Mouse (Mus musculus): ENCODE results near the gene Cables2. TPM values are rescaled to one million over a fixed set of nuclear protein-coding genes. Genes with fewer than 3 reads are reported as not detected.

The Cables2 gene
- 17.8 and 18.4 TPM in 2 replicates for total RNA-seq (2021)
- long read RNA-seq, experiment 1, transcript Cables2-201 (10 exons, 2,975 nt) = major isoform, 18 of 29 reads
- long read RNA-seq, experiment 1, partial matches to known transcripts = 1 of 29 reads
- long read RNA-seq, experiment 1, other reads (novel, unspliced or antisense) = 10 of 29 reads
- long read RNA-seq, experiment 2, full-length matches to known transcripts = 21 of 31 reads
- long read RNA-seq, experiment 2, partial matches to known transcripts = 1 of 31 reads
- long read RNA-seq, experiment 2, other reads (novel, unspliced or antisense) = 9 of 31 reads

- peak; percentile 96 for DNase-seq
Observed at GRCm38 (mm10) chr2:180273394-180274244, at the start of gene Cables2. Gene Cables2, minus strand, starts transcription at chr2:180273496.

- no peak for DNase-seq
Observed at GRCm38 (mm10) chr2:180322674-180323355, 49.5 kb upstream of the Cables2 start.

DNA sequence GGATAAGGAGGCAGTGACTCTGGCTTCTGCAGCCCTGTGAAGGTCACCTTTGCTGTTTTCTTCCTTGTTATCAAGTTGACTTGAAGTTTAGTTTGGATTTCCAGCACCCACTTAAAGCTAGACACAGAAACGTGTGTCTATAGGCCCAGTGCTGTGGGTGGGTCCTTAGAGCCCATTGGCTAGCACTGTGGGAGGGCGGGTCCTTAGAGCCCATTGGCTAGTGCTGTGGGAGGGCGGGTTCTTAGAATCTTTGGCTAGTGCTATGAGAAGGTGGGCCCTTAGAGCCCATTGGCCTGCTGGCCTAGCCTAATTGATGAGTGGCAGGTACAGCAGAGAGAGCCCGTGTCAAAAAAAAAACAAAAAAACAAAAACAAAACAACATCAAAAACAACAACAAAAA, 46.9 kb upstream of the Cables2 start:
- DNase-seq = no peak

DNA sequence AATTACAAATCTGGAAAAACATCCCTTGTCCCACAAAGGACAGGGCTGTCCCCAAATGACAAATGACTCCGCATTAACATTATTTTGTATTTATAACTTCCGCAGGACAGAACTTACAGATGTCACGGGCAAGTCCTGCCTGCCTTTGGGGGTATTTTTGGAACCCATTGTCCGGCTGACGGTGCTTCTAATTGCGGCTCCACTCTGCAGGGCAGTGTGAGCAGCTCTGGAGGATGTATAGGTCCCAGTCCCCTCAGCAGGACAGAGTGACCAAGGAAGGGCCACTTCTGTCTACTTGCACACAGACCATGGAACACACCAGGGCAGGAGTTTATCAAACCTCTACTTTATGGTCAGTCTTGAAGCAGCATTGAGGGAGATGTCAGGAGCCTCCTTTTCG, 44.3 kb upstream of the Cables2 start:
- DNase-seq = no peak

GRCm38 (mm10) chr2:180314292-180314691, 41.0 kb upstream of the Cables2 start:
- DNase-seq = no peak

DNA sequence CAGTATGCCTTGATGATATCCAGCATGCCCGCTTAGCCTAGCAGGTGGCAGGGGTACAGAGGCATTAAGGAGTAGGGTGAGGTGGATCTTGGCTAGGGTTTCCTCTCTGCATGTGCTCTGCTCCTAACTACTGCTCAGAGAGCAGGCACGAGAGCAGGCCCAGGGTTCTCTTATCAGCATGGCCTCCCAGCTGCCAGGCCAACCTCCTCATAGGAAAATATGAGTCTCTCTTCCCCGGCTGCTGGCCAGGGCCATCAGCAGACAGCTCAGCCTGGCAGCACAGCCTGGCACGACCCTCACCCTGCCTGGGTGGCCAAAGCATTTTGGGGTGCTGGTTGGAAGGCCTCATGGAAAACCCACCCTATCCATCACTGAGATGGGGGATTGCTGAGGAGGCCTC, 37.9 kb upstream of the Cables2 start:
- DNase-seq = no peak

GRCm38 (mm10) chr2:180307680-180308079, 34.4 kb upstream of the Cables2 start:
- no peak for DNase-seq

DNA sequence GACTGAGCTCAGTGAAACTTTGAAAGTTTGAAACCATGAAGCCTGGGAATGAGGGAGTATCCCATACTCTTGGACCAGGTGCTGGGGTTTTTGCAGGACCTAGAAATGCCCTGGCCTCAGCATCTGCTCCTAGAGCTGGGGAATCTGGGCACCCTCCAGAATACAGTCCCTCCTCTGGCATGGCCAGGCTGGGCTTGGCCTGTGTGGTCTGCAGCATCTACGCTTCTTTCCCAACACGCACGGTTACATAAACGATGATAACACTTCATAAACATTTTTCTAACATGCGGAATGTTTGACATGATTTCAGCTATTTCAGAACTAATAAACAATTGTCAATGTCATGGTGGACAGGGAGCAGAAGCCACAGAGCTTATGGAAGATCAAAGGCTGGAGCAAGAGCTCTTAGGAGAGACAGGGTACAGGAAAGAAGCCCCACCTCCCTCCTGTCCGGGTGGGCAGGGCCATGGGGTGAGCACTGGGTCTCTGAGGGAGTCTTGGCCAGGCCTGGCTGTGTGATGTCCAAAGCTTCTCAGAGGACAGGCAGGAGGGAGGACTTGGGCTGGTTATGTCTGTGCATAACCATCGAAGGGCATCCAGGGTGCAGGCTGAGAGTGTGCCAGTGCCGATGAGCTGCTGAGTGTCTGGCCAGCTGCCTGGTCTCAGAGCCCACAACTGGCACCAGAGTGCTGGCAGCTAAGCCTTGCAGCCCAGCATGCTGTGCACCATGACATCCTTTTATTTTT, 33.3 kb upstream of the Cables2 start:
- peak; percentile 23 for DNase-seq

DNA sequence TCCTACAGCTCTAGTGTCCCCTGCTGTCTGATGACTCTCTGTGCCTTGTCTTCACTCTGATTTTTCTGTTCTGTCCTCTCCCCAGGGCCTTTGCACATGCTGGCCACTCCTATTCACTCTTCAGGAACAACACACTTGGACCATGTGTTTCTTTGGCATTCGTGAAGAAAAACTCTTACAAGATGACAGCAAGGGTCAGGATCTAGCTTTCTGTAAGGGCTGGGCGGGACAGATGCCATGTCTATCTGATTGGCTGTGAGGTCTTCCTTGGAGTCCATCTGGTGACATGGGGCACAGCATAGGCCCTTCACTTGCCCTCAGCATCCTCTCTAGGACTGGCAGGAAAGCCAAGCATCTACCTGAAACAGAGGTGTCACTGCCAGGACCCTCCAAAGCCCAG, 32.7 kb upstream of the Cables2 start:
- DNase-seq = no peak

- no peak for DNase-seq
Observed at GRCm38 (mm10) chr2:180305490-180305889, 32.2 kb upstream of the Cables2 start.

DNA sequence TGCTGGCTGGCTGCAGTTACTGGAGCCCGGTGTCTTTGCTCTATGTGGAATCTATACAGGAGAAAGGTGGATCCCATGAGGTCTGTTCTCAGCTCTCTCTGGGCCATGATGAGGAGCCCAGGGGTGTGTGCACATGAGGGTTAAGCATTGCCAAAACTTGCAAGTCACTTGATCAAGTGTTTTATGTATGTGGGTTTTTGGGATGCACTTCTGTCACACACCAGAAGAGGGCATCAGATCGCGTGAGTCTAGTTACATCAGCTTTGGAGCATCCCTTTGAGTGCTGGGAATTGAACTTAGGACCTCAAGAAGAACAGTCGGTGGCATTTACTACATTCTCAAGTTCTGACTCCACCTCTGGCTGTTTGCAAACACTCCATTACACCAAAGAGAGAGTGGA, 31.3 kb upstream of the Cables2 start:
- no peak for DNase-seq

- DNase-seq = no peak
Observed at GRCm38 (mm10) chr2:180303468-180303867, 30.2 kb upstream of the Cables2 start.

GRCm38 (mm10) chr2:180302201-180302600, 28.9 kb upstream of the Cables2 start:
- DNase-seq = no peak

DNA sequence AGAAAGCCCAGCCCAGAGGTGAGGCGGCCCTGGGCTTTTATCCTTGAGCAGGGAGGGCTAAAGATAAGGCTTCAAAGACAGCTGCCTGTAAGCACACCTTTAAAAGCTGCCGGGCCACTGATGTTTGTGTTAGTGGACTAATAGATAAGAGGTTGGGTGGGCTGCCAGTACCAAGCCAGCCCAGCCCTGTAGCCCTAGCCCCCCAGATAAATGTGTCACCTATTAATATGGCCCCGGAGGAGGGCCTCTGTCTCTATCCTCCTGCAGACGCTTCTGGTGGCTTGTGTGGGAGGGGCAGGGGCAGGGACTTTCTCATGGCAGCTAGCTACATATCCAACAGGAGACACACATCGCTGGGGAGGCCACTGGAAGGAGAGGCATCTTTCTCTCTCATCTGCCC, 27.5 kb upstream of the Cables2 start:
- no peak for DNase-seq

- DNase-seq = no peak
Observed at GRCm38 (mm10) chr2:180300252-180300651, 27.0 kb upstream of the Cables2 start.

- DNase-seq = no peak
Observed at GRCm38 (mm10) chr2:180292906-180293305, 19.6 kb upstream of the Cables2 start.

- no peak for DNase-seq
Observed at GRCm38 (mm10) chr2:180292026-180292425, 18.7 kb upstream of the Cables2 start.

DNA sequence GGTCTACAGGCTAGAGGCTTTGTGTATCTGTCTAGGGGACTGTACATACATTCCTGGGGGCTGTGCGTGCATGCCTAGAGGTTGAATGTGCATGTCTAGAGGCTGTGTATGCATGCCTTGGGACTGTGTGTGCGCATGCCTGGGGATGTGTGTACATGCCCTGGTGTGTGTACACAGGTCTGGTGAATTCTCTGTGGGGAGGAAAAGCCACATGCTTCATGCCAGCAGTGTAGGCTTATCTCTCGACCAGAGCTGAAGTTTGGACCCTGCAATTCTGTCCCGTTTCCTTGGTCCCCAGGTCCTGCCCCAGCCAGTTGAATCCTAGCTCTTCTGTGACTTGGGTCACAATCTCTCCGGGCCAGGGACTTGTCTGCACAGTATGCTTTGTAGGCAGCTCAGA, 18.3 kb upstream of the Cables2 start:
- no peak for DNase-seq

DNA sequence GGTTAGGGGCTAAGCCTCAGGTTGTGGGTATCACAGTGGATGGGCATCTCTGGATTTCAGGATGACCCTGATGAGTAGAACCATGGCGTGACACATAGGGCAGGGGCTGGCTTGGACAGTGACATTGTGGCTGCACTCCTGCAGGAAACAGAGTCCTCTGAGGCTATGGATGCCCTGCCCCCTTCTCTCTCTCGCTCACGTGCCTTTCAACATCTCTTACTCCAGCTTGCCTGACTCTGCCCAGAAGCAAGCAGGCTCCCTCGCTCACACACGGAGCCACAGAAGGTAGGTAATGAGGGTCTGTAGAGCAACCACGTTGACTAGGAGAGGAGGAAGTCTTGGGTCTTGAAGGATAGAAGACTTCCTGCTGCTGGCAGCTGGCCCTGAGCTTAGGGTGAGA, 17.2 kb upstream of the Cables2 start:
- no peak for DNase-seq

GRCm38 (mm10) chr2:180289440-180290108, 16.3 kb upstream of the Cables2 start, which contains the start of gene Rbbp8nl:
Gene Rbbp8nl, minus strand, starts transcription at chr2:180289879.
- DNase-seq = no peak

GRCm38 (mm10) chr2:180288966-180289365, 15.7 kb upstream of the Cables2 start:
- DNase-seq = no peak

DNA sequence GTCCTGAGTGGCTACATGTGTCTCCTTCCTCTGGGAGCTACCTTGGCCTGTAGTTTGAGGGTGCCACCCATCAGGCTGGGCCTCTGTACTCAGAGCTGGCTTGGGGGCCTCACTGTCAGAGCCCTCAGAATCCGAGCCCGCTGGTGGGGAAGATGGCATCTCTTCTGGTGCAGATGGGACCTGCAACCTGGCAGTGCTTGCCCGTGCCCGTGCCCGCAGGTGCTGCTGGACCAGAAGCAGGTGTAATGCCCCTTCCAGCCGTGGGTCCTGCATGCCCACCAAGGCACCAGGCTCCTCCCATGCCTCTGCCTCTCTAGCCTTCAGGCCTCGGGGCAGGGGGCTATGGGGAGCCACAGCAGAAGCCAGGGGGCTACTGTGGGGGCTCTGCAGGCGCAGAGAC, 6.0 kb upstream of the Cables2 start:
- DNase-seq = no peak
